Mouse (Mus musculus) c-Kit-positive CD71-positive TER-119-negative erythroid progenitor cells, embryonic 14.5 days (primary cell): ENCODE measurements around the gene Snap25.

ENCODE experiments used
- DNase-seq: peaks from one replicate; pipeline ENCODE4 v3.0.0-alpha.2; 2013; ENCODE audit warnings: low read depth

Gene Snap25

GRCm38 (mm10) chr2:136811331-136811730, 98.1 kb downstream of the Snap25 start:
- no peak for DNase-seq

- no peak for DNase-seq
Observed at GRCm38 (mm10) chr2:136816717-136817400, 103.6 kb downstream of the Snap25 start.

GRCm38 (mm10) chr2:136823751-136824716, 110.8 kb downstream of the Snap25 start:
- DNase-seq, result no peak

GRCm38 (mm10) chr2:136827612-136828011, 114.4 kb downstream of the Snap25 start:
- DNase-seq, result no peak
